Mouse (Mus musculus) liver, embryonic 14.5 days (tissue): ENCODE results near the gene Lair1.

ENCODE experiments used
- CTCF ChIP-seq: IDR thresholded peaks from 2 replicates; pipeline ENCODE4 v1.5.1; 2016; ENCODE audit warnings: antibody characterized with exemption, low read depth, control low read depth
- EP300 ChIP-seq: IDR thresholded peaks from 2 replicates; pipeline ENCODE4 v1.6.1; 2016; ENCODE audit warnings: antibody characterized with exemption, low read depth

DNA sequence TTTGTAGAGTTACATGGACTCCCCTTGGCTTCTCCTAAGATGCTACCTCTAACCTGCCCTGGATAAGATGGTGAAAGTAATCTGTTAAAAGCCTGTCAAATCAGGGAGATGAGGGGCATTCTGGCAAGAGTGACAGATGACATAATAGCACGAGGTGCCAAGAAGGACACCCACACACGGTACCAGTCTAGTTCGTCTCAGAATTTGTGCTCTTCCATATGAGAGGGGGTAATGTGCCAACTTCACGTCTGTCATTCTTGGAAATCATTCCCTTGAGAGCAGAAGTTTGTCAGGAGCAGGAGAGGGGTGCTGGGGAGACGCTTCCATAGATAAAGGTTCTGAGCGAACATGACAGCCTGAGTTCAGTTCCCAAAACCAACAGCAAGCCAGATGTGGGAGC, 21.2 kb upstream of the Lair1 start:
- no peak for TF ChIP-seq EP300
- TF ChIP-seq CTCF, result no peak
